Mouse (Mus musculus): ENCODE measurements around the gene Trpm5.

DNA sequence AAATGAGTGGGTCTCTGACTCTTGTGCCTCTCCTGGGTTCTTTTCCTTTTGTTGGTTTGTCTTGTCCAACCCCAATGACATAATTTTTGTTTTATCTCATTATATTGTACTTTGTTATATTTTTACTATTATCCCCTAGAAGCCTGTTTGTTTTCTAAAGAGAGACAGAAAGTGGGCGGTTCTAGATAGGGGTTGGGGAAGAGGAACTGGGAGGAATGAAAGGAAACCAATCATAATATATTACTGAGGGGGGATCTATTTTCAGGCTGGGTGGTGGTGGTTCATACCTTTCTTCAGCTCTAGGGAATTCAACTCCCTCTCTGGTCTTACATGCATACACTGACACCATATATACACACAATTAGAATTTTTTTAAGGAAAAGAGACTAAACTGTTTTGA, 70.1 kb downstream of the Trpm5 start:
- no peak for TF ChIP-seq HCFC1 (IDR thresholded peaks at IDR 0.05; ENCODE audit: borderline replicate concordance, insufficient read depth, low read length)
- no peak for TF ChIP-seq ZC3H11A (IDR thresholded peaks at IDR 0.05; ENCODE audit: borderline replicate concordance, low read depth, low read length)

All from ES-E14 (cell line).